Mouse (Mus musculus): ENCODE measurements around the gene Ephb1. TPM values are rescaled to one million over a fixed set of nuclear protein-coding genes. Genes with fewer than 3 reads are reported as not detected.

Gene Ephb1
- total and polyA plus RNA-seq, 3 experiments = not detected

- Histone ChIP-seq H3K79me2 (ENCODE audit: control insufficient read depth, insufficient read depth, low read length, poor library complexity) (no peaks in the 10 kb centered on the region), H3K4me3 (ENCODE audit: control insufficient read depth in 1 of 2, insufficient read depth in 1 of 2, low read depth in 2 of 2, low read length in 2 of 2) (no peak overlapping the region), H3K27ac (ENCODE audit: control insufficient read depth, low read depth, low read length) (no peak overlapping the region), H3K36me3 (ENCODE audit: control insufficient read depth in 1 of 2, insufficient read depth in 2 of 2, low read length in 2 of 2) (no peaks in the 10 kb centered on the region), H3K27me3 (ENCODE audit: control insufficient read depth in 1 of 2, insufficient read depth in 2 of 2, low read length in 2 of 2) (no peaks in the 10 kb centered on the region), H3K9me3 (replicated peaks; ENCODE audit: insufficient read depth, low read length) (no peaks in the 10 kb centered on the region), H3K4me1 (ENCODE audit: control insufficient read depth in 1 of 2, insufficient read depth in 2 of 2, low read length in 2 of 2) (no peaks in the 10 kb centered on the region), H3K9ac (ENCODE audit: control insufficient read depth, low read depth, low read length, poor library complexity, severe bottlenecking) (no peak overlapping the region)
- no peak for DNase-seq (ENCODE audit: low read depth, low spot score)
- TF ChIP-seq CHD2 (IDR thresholded peaks at IDR 0.05; ENCODE audit: low read length) = no peak
- no peak for TF ChIP-seq TAL1 (IDR thresholded peaks at IDR 0.05; ENCODE audit: low read length)
- no peak for TF ChIP-seq USF2 (IDR thresholded peaks at IDR 0.05; ENCODE audit: borderline replicate concordance in 1 of 2, insufficient read depth in 1 of 2, low read depth in 1 of 2, low read length in 2 of 2)
- no peak for TF ChIP-seq HCFC1 (IDR thresholded peaks at IDR 0.05; ENCODE audit: low read depth, low read length)
- no peak for TF ChIP-seq MYB (IDR thresholded peaks at IDR 0.05; ENCODE audit: low read depth, low read length)
- no peak for TF ChIP-seq RAD21 (IDR thresholded peaks at IDR 0.05; ENCODE audit: low read depth, low read length)
- TF ChIP-seq MAZ (IDR thresholded peaks at IDR 0.05; ENCODE audit: low read depth, low read length) = no peak
These were observed 308.6 kb downstream of the Ephb1 start for GRCm38 (mm10) chr9:102045886-102046285.

- no peaks in the 10 kb centered on the region for H3K4me1 ChIP-seq (ENCODE audit: control insufficient read depth in 1 of 2, insufficient read depth in 2 of 2, low read length in 2 of 2)
- no peaks in the 10 kb centered on the region for H3K27me3 ChIP-seq (ENCODE audit: control insufficient read depth in 1 of 2, insufficient read depth in 2 of 2, low read length in 2 of 2)
- no peaks in the 10 kb centered on the region for H3K36me3 ChIP-seq (ENCODE audit: control insufficient read depth in 1 of 2, insufficient read depth in 2 of 2, low read length in 2 of 2)
- H3K9me3 ChIP-seq (replicated peaks; ENCODE audit: insufficient read depth, low read length) = no peaks in the 10 kb centered on the region
- H3K27ac ChIP-seq (ENCODE audit: control insufficient read depth, low read depth, low read length) = no peak overlapping the region
- DNase-seq (ENCODE audit: low read depth, low spot score) = no peak
- no peaks in the 10 kb centered on the region for H3K79me2 ChIP-seq (ENCODE audit: control insufficient read depth, insufficient read depth, low read length, poor library complexity)
- TF ChIP-seq USF2 (IDR thresholded peaks at IDR 0.05; ENCODE audit: borderline replicate concordance in 1 of 2, insufficient read depth in 1 of 2, low read depth in 1 of 2, low read length in 2 of 2) = no peak
- TF ChIP-seq MYC (IDR thresholded peaks at IDR 0.05; ENCODE audit: low read depth, low read length) = no peak
- TF ChIP-seq ZKSCAN1 (IDR thresholded peaks at IDR 0.05; ENCODE audit: low read depth, low read length) = no peak
- no peak for TF ChIP-seq USF1 (IDR thresholded peaks at IDR 0.05; ENCODE audit: low read depth, low read length)
- no peak for TF ChIP-seq CHD1 (IDR thresholded peaks at IDR 0.05; ENCODE audit: low read depth, low read length)
- TF ChIP-seq MEF2A (IDR thresholded peaks at IDR 0.05; ENCODE audit: extremely low read depth, insufficient replicate concordance, low read depth, low read length, poor library complexity, severe bottlenecking) = no peak
- no peak for TF ChIP-seq HCFC1 (IDR thresholded peaks at IDR 0.05; ENCODE audit: low read depth, low read length)
- no peak for TF ChIP-seq RAD21 (IDR thresholded peaks at IDR 0.05; ENCODE audit: low read depth, low read length)
- no peak for TF ChIP-seq E2F4 (IDR thresholded peaks at IDR 0.05; ENCODE audit: borderline replicate concordance, low read depth, low read length)
- TF ChIP-seq POLR2AphosphoS5 (IDR thresholded peaks at IDR 0.05; ENCODE audit: borderline replicate concordance, low read depth, low read length) = no peak
- no peak for TF ChIP-seq NELFE (IDR thresholded peaks at IDR 0.05; ENCODE audit: low read depth, low read length)
- TF ChIP-seq RCOR1 (IDR thresholded peaks at IDR 0.05; ENCODE audit: low read depth, low read length) = no peak
- TF ChIP-seq EP300 (IDR thresholded peaks at IDR 0.05; ENCODE audit: low read depth in 1 of 2, low read length in 2 of 2) = no peak
- no peak overlapping the region for H3K4me3 ChIP-seq (ENCODE audit: control insufficient read depth in 1 of 2, insufficient read depth in 1 of 2, low read depth in 2 of 2, low read length in 2 of 2)
- H3K9ac ChIP-seq (ENCODE audit: control insufficient read depth, low read depth, low read length, poor library complexity, severe bottlenecking) = no peak overlapping the region
These were observed 309.2 kb downstream of the Ephb1 start for GRCm38 (mm10) chr9:102045111-102045861.
